Mouse (Mus musculus): ENCODE data around the gene T2. TPM values are rescaled to one million over a fixed set of nuclear protein-coding genes. Genes with fewer than 3 reads are reported as not detected.

The T2 gene
- total RNA-seq, 1 experiment from 2014 or later, result not detected

Other genes starting within 250 kb of the T2 start
- 0.26 TPM in 1 of 2 replicates, not detected in the other for gene Gm49673, start 208.2 kb upstream of the T2 start, total RNA-seq (2021)
- 39.2 and 40.7 TPM in 2 replicates for gene Rnaset2a, start 207.9 kb upstream of the T2 start, total RNA-seq (2021)
- 19.0 TPM in 2 replicates for gene Fgfr1op, start 190.5 kb upstream of the T2 start, total RNA-seq (2021)
- 3.8 TPM in 1 of 2 replicates, not detected in the other for gene Ccr6, start 119.9 kb upstream of the T2 start, total RNA-seq (2021)
- gene Mpc1, start 73.1 kb upstream of the T2 start, total RNA-seq (2021), result 356 and 378 TPM in 2 replicates
- 37.7 and 40.5 TPM in 2 replicates for gene Sft2d1, start 44.9 kb upstream of the T2 start, total RNA-seq (2021)
- gene Prr18, start 18.5 kb upstream of the T2 start, total RNA-seq (2021), result 0.33 and 0.41 TPM in 2 replicates
- gene T, start 78.4 kb downstream of the T2 start, total RNA-seq (2021), result not detected in 2 replicates
- gene Pde10a, start 169.4 kb downstream of the T2 start, total RNA-seq (2021), result 25.0 and 33.0 TPM in 2 replicates
- gene Gm17087, start 211.0 kb downstream of the T2 start, total RNA-seq (2021), result not detected in 2 replicates

All from adrenal gland, postnatal 14 days (tissue).